Mouse (Mus musculus): Measurements from ENCODE around the gene Tuft1. TPM values are rescaled to one million over a fixed set of nuclear protein-coding genes. Genes with fewer than 3 reads are reported as not detected.
"Not testable (repeated sequence)": the region's sequence is repeated elsewhere in the genome, so short reads cannot be mapped to it uniquely, and the experiment has no call there.

The Tuft1 gene
- total RNA-seq, 2 experiments from 2014 or later, result 0.59 to 0.87 TPM

DNA sequence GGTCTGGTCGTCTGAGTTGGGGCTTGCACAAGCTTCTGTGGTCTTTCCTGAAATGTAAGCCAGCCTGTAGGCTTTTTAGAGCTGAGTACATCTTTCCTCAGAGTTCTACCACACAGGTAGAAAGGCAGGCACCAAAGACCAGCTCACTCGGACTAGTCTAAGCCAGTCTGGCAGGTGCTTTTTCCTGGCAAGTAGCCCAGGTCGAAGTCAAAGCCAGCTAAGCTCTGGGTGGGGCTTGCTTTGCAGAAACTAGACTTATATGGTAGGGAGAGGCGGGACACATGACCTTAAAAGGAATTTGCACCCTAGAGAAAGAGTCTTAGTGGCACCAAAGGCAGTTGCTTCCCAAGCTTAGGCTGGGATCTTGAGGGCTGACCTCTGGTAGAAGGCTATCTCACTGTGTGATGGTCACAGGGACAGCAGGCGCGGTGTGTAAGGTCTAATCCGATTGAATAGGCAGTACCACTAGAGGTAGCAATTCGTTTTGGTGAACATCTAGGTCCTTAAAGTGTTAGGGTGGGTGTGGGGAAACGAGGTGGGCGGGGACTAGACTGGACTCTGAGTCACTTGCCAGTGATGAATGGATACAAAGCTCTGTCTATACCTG, 573 bp upstream of the Tuft1 start:
- DNase-seq, result not testable (repeated sequence)

DNA sequence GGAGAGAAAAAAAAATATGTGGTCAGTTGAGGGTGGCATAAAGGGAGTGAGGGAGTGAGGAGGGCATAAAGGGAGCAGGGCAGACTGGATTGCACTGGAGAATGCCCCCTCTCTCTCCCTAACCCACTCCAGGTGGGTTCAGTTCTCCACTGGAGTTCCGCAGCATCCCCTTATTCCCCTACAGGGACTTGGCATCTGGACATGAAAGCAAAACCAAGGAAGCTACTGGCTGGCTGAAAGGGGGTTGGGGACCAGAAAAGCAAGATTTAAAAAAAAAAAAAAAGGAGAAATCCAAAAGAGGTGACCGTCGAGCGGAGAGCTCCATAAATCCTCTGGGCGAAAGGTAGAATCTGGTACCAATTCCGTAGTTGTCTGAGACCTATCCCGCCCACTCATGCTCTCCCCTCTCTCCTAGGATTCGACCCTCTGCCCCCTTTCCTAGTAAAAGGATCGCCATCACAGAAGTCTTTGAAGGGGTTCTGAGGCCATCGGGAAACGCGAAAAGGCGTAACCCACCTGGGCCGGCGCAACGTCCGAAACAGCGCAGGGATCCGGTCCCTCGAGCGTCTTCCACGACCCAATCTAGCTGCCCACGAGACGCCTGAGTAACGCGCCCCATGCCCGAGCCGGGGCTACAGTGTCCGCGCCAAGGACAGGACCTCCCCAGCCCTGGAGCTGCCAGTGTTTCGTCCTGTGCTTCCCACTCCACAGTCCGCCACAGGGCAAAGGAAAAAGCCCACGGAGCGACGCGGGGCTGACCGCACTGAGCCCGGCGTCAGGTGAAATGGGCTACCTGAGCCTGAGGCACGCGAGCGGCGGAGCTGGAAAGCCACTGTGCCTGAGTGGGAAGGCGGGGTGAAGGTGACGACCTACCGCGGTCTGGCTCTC, 576 bp downstream of the Tuft1 start:
- not testable (repeated sequence) for DNase-seq

DNA sequence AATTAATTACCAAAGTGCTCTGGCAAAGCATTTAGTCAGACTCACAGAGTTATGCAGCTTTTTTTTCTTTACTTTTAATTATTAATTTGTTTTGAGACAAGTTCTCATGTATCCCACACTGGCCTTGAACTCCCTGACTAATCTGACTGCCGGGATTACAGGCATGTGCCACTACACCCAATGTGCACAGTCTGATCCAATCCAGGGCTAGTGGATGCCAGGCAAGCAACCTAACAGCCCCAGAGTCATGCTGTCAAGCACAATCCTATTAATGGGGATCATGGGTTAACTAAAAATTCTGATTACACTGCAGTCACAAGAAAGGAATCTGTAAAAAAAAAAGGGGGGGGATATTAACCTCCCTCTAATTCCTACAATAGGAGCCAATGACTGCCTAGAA, 4.7 kb downstream of the Tuft1 start:
- DNase-seq, result not testable (repeated sequence)

DNA sequence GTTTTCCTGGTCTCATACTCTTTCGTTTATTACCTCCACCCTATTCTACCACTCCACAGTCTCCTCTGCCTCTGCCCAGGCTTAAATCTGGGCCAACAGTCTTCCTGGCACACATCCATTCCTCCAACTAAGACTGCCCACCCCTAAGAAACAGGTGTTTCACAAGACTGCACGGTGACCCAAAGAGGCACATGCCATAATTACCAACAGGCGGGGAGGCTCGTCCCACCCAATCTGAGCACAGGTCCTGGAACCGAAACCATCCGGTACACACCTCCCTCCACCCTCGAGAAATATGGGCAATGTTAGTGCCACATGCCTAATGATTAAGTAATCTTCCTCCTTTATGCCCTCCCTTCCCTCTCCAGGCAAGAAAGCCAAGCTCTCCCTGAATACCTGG, 8.3 kb downstream of the Tuft1 start:
- DNase-seq, result no peak

DNA sequence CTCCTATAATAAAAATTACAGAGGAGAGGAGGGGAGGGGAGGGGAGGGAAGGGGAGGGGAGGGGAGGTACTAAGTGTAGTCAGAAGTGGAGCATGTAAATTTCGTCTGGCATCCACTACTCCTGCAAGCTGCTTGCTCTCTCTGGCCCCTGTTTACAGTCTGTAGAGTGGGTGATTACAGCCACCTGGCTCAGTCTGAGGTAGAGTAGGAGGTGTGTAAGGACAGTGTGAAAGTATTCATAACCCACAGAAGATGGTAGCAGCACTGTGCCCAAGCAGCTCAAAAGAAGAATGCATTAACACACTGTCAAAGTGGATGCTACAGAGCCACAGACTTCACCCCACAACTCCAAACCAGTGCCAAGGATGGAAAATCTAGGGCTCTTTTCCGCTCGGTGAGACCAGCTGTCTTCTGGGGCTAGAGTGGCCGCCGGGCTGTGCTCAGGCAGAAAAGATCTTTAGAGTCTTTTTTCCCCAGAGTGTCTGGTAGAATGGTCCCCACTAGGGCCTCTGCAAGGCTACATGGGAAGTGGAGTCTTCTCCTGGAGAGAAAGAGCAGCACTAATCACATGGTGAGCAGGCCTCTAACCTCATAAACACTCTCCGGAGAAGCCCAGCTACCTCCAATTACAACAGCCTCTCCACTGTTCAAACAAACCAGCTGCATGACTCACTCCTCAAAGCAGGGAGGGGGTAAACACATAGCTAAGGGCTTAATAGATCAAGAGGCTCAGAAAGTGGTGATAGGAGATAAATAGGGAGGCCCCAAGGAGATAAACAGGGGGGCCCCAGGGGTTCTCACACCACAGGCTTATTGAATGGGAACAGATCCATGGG, 9.7 kb downstream of the Tuft1 start:
- no peak for DNase-seq

DNA sequence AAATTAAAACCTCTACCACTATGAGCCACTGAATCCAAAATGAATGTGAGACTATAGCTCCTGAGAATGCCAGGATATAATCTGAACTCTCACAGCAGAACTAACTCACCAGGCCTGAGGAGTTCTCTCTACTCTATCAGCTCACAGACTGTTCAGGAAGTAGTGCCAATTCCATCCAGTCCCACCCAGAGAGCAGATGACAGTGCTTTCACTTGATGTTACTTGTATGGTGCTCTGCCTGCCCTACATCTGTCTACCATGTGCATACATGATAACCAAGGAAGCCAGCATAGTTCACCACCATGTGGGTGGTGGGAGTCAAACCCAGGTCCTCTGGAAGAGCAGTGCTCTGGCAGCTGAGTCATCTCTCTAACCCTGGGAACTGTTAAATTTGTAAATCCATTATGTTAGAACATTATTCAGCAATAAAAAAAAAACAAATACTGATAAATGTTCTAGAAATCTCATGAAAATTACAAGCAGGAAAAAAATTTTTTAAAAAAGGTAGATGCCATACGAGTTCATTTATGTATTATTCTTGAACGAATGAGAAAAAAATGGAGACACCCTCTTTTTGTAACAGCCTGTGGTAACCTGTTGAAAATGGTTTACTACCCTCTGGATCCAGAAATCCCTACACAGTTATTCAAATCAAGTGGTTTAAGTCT, 16.0 kb downstream of the Tuft1 start, which contains the start of gene Gm10972:
Gene Gm10972, plus strand, starts transcription at position 618 of the 668 bp plus-strand sequence.
- DNase-seq, result not testable (repeated sequence)

DNA sequence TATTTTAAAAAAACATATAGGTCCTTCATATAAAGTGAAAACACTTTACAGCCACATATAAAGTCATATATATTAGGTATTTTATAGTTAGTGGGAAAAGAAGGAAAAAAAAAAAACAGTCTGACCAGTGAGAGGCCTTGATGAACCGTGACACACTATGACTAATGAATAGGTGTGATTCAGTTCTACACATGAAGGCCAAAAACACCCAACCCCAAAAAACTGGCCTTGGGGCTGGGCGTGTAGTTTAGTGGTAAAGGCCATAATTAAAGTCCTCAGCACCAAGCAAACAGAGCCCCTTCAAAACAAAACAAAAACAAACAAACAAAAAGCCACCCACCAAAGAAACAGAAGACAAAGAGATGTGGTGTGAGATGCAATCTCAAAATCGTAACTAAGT, 28.8 kb downstream of the Tuft1 start:
- DNase-seq, result no peak

DNA sequence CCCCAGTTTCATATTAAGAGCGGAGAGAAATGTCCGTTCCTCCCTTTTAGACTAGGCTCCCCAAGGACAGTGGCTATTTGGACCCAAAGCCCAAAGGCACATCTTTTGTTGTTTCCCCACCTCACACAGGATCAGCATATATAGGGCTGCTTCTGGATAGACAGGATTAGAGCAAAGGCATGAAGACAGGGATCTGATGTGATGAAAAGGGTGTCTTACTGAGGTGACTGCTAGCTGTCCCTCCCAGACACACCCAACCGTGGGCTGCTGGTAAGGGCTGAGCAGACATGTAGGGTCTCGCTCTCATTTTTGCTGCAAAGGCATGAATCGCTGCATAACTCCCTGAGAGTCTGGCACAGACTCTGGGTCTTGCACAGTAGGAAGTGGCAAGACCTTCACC, 30.0 kb downstream of the Tuft1 start:
- DNase-seq, result no peak

DNA sequence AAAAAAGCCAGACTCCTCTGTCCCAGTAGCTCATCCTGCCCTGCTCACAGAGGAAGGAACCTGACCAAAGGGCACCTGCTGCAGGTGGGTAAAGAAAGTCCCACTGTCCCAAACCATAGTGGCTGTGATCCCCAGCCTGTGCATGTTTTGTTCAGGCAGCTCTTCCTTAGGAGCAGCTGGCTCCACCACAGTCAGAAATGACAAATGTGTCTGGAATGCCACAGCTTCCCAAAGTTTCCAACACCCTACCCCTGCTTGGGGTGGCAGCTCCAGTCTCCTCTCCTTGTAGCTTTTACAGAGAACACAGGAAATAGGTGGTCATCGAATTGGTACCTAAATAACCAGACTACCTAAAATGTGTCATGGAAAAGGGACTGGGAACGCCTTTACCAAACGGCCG, 34.4 kb downstream of the Tuft1 start:
- DNase-seq, result no peak

DNA sequence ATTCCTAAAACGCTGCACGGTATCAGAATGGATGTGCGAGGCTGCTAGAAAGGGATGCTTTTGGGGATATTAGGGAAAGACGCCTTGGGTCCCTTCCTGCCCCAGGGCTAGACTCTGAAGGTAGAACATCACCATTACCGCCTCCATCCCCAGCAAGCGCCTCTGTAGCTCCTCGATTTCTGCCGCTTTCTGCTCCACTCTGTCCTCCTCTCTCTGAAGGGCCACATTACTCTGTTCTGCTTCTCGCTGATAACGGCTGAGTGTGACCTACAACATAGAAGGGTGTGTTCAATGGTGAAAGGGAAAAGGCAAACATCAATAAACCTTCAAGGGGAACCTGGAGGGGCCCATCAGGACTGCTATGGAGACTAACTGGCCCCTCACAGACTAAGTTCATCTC, 36.1 kb downstream of the Tuft1 start:
- DNase-seq, result no peak

DNA sequence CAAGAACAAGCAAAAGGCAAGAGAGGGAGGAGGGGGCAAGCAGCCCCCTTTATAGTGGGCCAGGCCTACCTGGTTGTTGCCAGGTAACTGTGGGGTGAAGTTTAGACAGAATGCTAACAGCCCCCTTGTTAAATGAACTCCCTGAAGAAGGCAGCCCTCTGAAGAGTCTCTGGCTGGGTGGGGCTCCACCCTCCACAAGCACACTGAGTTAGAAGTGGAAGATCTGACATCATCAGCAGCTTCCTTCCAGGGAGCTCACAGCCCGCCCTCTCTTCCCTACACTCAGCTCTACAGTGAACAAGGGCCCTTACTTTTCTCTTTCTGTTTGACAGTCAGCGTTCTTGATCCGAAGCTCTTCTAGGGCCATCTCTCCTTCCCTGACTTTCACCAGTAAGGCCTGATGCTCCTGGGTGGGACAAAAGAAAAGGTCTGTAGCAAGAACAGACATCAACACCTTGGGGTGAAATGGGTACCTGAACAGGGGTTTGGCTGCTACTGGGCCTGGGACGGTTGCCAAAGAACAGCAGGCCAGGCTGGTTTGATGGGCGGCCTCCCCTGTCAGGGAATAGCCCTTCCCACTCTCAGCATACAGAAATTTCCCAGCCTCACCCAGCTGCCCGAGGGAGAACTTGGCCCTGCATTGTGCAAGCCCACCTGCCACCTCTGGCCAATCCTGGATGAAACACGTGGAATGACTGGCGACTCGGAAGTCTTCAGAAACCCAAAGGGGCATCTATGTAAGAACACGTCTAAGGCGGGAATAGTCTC, 36.7 kb downstream of the Tuft1 start:
- no peak for DNase-seq

DNA sequence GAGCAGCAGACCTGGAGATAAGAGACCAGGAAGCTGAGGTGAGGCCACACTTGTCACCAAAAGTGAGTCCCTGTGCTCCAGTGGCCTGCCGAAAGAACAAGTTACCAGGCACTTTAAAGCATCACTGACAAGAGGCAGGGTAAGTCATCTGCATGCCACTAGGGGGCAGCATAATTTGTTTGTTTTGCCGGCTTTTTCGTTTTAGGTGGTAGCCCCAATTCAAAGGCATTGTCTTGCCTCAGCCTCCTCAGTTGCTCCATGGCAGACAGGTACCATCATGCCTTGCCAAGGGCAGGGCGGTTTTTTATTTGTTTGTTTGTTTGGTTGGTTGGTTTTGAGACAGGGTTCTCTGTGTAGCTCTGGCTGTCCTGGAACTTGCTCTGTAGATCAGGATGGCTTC, 42.0 kb downstream of the Tuft1 start:
- DNase-seq, result no peak

DNA sequence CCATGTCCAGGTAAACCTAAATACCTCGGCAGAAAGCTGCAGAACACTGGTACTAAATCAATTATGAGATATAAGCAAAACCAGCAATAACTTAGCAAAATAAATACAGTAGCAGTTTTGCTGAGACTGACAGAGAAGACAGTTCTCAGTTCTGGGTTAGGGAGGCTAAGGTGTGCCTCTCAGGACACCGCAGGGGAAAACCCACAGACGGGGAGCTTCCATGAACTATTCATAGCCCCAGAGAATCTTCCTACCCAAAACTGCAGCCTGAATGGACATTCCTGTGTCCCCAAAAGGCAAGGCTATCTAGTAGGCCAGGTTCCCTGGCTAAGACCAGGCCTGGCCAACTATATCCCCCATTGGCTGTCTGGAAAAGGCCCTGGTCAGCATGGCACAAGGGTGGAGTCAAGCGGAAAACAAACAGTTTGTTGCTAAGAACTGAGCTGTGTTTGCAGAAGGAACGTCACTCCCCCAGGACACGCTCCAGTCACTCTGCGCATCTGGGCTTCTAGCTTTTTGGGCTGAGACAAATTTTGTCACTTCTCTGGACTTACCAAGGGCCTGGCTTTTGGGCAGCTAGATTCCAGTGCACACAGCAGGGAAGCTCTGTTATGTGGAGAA, 45.3 kb downstream of the Tuft1 start:
- DNase-seq, result peak; percentile 56

DNA sequence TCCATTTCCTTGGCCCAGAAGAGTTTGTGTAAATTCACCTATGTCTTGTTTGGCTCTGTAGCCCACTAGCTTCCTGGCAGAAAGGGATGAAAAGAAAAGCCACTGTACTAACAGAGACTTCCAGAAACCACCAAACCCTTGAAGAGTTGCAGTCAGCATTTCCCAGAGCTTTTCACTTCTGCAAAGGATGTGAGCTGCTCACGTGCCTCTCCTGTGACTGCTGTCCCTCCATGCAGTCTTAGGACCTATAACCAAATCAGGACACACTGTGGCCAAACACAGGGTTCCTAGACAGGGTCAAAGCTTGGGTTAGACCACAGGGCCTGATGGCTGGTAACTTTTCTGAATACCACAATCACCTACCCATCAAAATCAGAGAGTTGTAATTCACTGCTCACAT, 46.4 kb downstream of the Tuft1 start:
- no peak for DNase-seq

DNA sequence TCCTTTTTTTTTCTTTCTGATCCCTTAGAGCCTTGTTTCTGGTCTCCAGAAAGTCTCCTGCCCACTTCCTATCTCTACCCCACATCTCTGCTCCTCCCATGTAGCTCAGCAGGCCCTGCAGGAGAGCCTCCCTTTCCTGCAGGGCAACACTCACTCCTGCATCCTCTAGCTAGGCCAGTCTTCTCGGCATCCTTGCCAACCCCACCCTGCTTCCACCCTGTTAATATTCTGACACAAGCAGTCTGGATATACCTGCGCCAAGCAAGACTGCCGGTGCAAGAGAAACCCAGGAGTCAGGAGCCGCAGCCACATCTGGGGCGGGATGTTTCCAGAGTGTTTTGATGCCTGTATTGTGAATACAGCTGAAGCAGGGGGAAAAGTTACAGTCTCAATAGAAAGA, 46.8 kb downstream of the Tuft1 start:
- no peak for DNase-seq

DNA sequence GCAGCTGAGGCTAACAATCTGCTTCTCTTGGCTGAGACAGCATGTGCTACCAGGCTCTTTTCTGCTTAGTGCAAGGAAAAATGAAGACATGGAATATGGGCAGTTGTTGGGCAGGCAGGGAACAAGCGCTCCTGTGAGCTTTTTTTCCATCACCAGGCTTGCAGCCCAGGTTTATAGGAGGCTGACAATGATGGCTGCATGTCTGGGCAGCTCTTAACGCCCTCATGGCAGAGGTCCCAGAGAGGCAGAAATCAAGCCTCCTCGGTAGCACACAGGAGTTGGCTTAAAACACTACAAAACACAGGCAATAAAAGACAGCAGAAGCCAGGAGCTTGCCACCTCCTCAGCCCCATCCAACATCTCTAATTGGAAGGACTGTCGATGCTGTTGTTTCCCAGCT, 47.3 kb downstream of the Tuft1 start:
- DNase-seq, result peak; percentile 28

DNA sequence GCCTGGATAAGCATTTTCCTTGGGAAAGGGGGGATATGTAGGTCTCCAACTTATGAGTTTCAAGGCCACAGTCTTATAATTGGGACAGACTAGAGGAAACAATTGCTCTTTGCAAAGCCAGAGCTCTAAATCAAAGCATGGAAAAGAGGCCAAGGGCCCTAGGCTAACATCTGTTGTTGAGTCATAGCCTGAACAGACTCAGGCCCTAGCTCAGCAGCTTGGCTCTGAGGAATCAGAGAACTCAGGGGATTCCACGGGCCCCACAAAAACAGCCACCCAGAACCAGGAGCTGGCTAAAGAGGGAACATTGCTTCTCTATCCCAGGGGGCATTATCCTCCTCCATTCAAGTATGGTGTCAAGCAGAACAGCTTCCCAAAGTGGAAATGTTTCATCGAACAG, 48.1 kb downstream of the Tuft1 start:
- peak; percentile 46 for DNase-seq

DNA sequence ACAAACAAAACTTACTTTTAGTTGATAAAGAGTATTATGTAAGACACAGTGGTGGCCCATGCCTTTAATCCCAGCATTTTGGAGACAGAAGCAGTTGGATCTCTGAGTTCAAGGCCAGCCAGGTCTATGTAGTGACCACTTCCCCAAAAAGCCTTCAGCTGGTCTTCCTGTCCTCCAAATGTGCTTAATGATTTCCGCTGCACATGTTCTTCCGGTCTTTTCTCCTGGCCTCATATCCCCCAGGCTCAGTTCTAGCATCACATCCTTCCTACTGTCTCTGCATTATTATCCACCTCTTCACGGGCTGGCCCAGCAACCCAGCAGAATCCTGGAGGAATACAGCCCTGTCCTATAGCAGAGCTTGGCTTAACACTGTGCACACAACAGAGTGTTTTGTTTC, 49.1 kb downstream of the Tuft1 start:
- no peak for DNase-seq

DNA sequence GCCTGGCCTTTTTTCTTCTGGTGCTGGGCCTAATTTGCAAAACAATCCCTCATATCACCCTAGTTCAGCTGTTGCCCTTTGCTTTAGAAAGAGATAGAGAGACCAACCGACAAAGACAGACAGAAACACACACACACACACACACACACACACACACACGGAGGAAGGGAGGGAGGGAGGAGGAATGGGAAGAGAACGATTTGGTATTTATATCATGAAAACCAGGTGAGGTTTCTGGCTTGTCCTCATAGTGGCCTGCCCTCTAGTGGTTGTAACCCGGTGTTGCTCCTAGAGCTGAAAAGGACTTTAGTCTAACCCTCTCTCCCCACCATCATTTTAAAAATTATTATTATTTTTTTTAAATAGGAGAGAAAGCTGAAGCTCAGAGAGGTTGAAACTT, 56.7 kb downstream of the Tuft1 start:
- no peak for DNase-seq

DNA sequence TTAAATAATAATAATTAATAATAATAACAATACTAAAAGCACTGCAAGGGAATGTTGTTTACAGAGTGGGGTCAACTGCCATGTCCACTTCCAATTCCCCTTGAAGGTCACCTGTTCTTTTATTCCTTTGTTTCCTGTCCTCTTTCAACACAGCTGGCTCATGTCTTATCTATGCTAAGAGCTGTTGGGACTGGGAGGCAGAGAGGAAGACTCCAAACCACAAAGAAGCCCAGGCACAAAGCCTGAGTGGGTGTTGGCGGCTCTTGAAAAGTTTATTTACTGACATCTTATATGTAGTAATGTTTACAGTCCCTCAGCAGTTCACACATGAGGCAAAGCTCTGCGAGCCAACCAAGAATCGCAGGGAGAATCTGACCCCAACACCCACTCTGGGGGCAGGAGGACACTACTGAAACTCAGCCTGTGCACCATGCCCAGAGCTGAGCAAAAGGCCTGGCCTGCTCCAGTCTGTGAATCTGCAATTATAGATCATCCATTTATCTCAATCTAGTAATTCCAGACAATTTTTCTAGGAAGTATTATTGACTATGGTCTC, 61.4 kb downstream of the Tuft1 start:
- no peak for DNase-seq

DNA sequence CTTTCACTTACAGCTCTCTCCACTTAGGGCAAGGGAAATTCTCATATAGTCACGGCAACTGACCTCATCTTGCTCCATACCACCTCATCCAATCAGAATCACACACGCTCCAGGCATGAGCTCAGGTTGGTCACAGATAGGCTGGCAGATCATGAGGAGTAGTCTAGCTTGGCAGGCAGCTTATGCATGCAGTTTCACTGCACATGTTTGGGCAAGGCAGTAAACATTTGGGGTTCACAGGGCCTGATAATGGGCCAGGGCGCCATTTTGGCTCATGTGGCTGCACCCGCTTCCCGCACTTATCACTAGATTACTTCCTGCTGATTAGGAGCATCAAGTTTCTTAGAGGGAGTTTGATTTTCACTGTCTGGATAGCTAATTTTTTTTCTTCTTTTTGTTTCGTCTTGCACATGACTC, 62.8 kb downstream of the Tuft1 start:
- DNase-seq, result no peak
